Comparison of ENCODE assay signal across 8 mouse cellular contexts in the genomic region with DNA sequence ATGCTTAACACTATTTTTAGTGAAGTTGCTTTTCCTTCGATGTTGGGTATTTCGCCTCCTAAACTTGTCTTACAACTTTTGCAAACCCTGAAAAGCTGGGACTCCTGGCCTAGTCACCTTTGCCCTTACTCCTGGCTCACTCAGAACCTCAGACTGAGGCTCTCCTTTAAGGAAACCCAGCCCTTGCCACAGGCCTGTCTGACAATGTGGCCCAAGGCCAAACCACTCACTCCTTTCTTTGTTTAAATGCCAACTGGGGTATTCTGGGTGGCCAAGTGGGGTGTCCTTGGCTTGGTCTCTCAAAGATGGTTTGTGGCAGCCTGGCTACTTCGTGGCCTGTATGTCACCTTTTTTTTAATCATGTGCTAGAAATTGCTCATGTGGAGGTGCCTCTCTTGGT. TPM values are rescaled to one million over a fixed set of nuclear protein-coding genes. Genes with fewer than 3 reads are reported as not detected.
DNase-seq lines count a peak whose midpoint lies in the region; ATAC-seq lines count a peak whose summit lies in the region.

No protein-coding gene starts in this region.

- peak overlapping the region; percentile 97 for H3K9ac ChIP-seq in heart, embryonic 12.5 days
- H3K9ac ChIP-seq in forebrain, embryonic 14.5 days (ENCODE audit: low read length) = peak overlapping the region; percentile 97
- H3K9ac ChIP-seq in kidney, embryonic 15.5 days = peak overlapping the region; percentile 88
- H3K9ac ChIP-seq in midbrain, embryonic 12.5 days (replicated peaks) = peak overlapping the region; percentile 95

- H3K27ac ChIP-seq in heart, embryonic 12.5 days (ENCODE audit: poor library complexity, severe bottlenecking) = peak overlapping the region; percentile 82; the same call in 1 of the 2 replicates
- H3K27ac ChIP-seq in forebrain, embryonic 14.5 days (ENCODE audit: low read depth, low read length) = no peak overlapping the region
- H3K27ac ChIP-seq in kidney, embryonic 15.5 days = peak overlapping the region; percentile 95
- no peak overlapping the region for H3K27ac ChIP-seq in midbrain, embryonic 12.5 days (replicated peaks)

- no peaks in the 10 kb centered on the region for H3K9me3 ChIP-seq in heart, embryonic 12.5 days (replicated peaks)
- H3K9me3 ChIP-seq in forebrain, embryonic 14.5 days (replicated peaks; ENCODE audit: control insufficient read depth, low read length) = no peaks in the 10 kb centered on the region
- H3K9me3 ChIP-seq in kidney, embryonic 15.5 days (replicated peaks) = no peaks in the 10 kb centered on the region
- no peaks in the 10 kb centered on the region for H3K9me3 ChIP-seq in midbrain, embryonic 12.5 days

- no peak for ATAC-seq in heart, embryonic 12.5 days (ENCODE audit: insufficient number of reproducible peaks, low FRiP score)
- no peak for ATAC-seq in forebrain, embryonic 14.5 days
- no peak for ATAC-seq in kidney, embryonic 15.5 days (replicated peaks; ENCODE audit: low FRiP score)
- no peak for ATAC-seq in midbrain, embryonic 12.5 days (ENCODE audit: low FRiP score, low read depth)

- peak overlapping the region; percentile 91 for H3K4me2 ChIP-seq in heart, embryonic 12.5 days
- H3K4me2 ChIP-seq in forebrain, embryonic 14.5 days (ENCODE audit: low read length) = peak overlapping the region; percentile 76
- H3K4me2 ChIP-seq in kidney, embryonic 15.5 days = peak overlapping the region; percentile 87
- peak overlapping the region; percentile 88 for H3K4me2 ChIP-seq in midbrain, embryonic 12.5 days (replicated peaks)

- H3K4me1 ChIP-seq in heart, embryonic 12.5 days (replicated peaks) = peaks cover 12% of the 10 kb centered on the region
- H3K4me1 ChIP-seq in forebrain, embryonic 14.5 days (ENCODE audit: control insufficient read depth, insufficient read depth, low read length) = peaks cover 11% of the 10 kb centered on the region; the same call in 1 of the 2 replicates
- peaks cover 14% of the 10 kb centered on the region for H3K4me1 ChIP-seq in kidney, embryonic 15.5 days
- peaks cover 17% of the 10 kb centered on the region for H3K4me1 ChIP-seq in midbrain, embryonic 12.5 days

- peak overlapping the region; percentile 98 for H3K4me3 ChIP-seq in heart, embryonic 12.5 days
- H3K4me3 ChIP-seq in forebrain, embryonic 14.5 days (ENCODE audit: low read depth, low read length) = peak overlapping the region; percentile 95
- H3K4me3 ChIP-seq in kidney, embryonic 15.5 days (replicated peaks) = peak overlapping the region; percentile 76
- H3K4me3 ChIP-seq in midbrain, embryonic 12.5 days = peak overlapping the region; percentile 98

- 8% methylated on average over 3 of the region's 3 CpGs for WGBS in heart, embryonic 12.5 days
- WGBS in forebrain, embryonic 14.5 days = 4% methylated on average over 3 of the region's 3 CpGs
- WGBS in kidney, embryonic 15.5 days = 4% methylated on average over 3 of the region's 3 CpGs
- 11% methylated on average over 3 of the region's 3 CpGs for WGBS in midbrain, embryonic 12.5 days

- H3K27me3 ChIP-seq in heart, embryonic 12.5 days (replicated peaks) = no peaks in the 10 kb centered on the region
- H3K27me3 ChIP-seq in forebrain, embryonic 14.5 days (replicated peaks; ENCODE audit: control insufficient read depth, insufficient read depth, low read length) = no peaks in the 10 kb centered on the region
- H3K27me3 ChIP-seq in kidney, embryonic 15.5 days = no peaks in the 10 kb centered on the region
- H3K27me3 ChIP-seq in midbrain, embryonic 12.5 days = no peaks in the 10 kb centered on the region

- intact Hi-C loops in heart, postnatal 25 days (cut with DNase I) = no loop called here

- no peak for DNase-seq in heart, postnatal 25 days (ENCODE audit: low spot score)
- DNase-seq in MN1 (ENCODE audit: low spot score) = peak; percentile 28
- peak; percentile 58 for DNase-seq in forebrain, embryonic 14.5 days (ENCODE audit: low spot score)
- no peak for DNase-seq in ovary, adult 18-20 months (ENCODE audit: low spot score)
- no peak for DNase-seq in gastrocnemius, adult 18-20 months (ENCODE audit: low spot score)

- H3K36me3 ChIP-seq in heart, embryonic 12.5 days = peaks cover 43% of the 10 kb centered on the region
- peaks cover 37% of the 10 kb centered on the region for H3K36me3 ChIP-seq in forebrain, embryonic 14.5 days (ENCODE audit: control insufficient read depth, insufficient read depth, low read length)
- peaks cover 47% of the 10 kb centered on the region for H3K36me3 ChIP-seq in kidney, embryonic 15.5 days
- H3K36me3 ChIP-seq in midbrain, embryonic 12.5 days = peaks cover 40% of the 10 kb centered on the region

RNA-seq across cellular contexts. Expression of a gene that starts 1.4 kb away (rescaled TPM):
- 27.6 and 28.6 TPM in 2 replicates for polyA plus RNA-seq in heart, embryonic 12.5 days (2016; fragmentation: Nextera tagmentation; extraction: Ambion mirVana)
- 1 to 10 TPM; 5.1 to 6.1 TPM for total RNA-seq in heart, postnatal 25 days (2021)
- 15.1 and 15.7 TPM in 2 replicates for polyA plus RNA-seq in forebrain, embryonic 14.5 days (2014; fragmentation: Nextera tagmentation; extraction: Ambion mirVana)
- polyA plus RNA-seq in kidney, embryonic 15.5 days (2015; fragmentation: Nextera tagmentation; extraction: Ambion mirVana) = 26.3 and 29.5 TPM in 2 replicates
- polyA plus RNA-seq in midbrain, embryonic 12.5 days (2016; fragmentation: Nextera tagmentation; extraction: Ambion mirVana) = 41.6 and 41.7 TPM in 2 replicates
- total RNA-seq in gastrocnemius, adult 18-20 months (2021) = 1 to 10 TPM; 3.9 to 4.7 TPM

RNA-seq across cellular contexts. Expression of a gene that starts 27.3 kb away (rescaled TPM):
- 0.35 and 1.1 TPM in 2 replicates for polyA plus RNA-seq in heart, embryonic 12.5 days (2016; fragmentation: Nextera tagmentation; extraction: Ambion mirVana)
- not detected for total RNA-seq in heart, postnatal 25 days (2021)
- polyA plus RNA-seq in forebrain, embryonic 14.5 days (2014; fragmentation: Nextera tagmentation; extraction: Ambion mirVana) = 1.1 TPM in 1 of 2 replicates, not detected in the other
- 3.1 and 4.5 TPM in 2 replicates for polyA plus RNA-seq in kidney, embryonic 15.5 days (2015; fragmentation: Nextera tagmentation; extraction: Ambion mirVana)
- 0.50 and 1.3 TPM in 2 replicates for polyA plus RNA-seq in midbrain, embryonic 12.5 days (2016; fragmentation: Nextera tagmentation; extraction: Ambion mirVana)
- total RNA-seq in gastrocnemius, adult 18-20 months (2021) = not detected

RNA-seq across cellular contexts. Expression of a gene that starts 44.2 kb away (rescaled TPM):
- polyA plus RNA-seq in heart, embryonic 12.5 days (2016; fragmentation: Nextera tagmentation; extraction: Ambion mirVana) = 55.7 and 60.5 TPM in 2 replicates
- 10 to 100 TPM; 19.5 to 20.1 TPM for total RNA-seq in heart, postnatal 25 days (2021)
- polyA plus RNA-seq in forebrain, embryonic 14.5 days (2014; fragmentation: Nextera tagmentation; extraction: Ambion mirVana) = 74.6 and 84.7 TPM in 2 replicates
- polyA plus RNA-seq in kidney, embryonic 15.5 days (2015; fragmentation: Nextera tagmentation; extraction: Ambion mirVana) = 70.2 and 78.4 TPM in 2 replicates
- polyA plus RNA-seq in midbrain, embryonic 12.5 days (2016; fragmentation: Nextera tagmentation; extraction: Ambion mirVana) = 76.5 and 78.4 TPM in 2 replicates
- total RNA-seq in gastrocnemius, adult 18-20 months (2021) = 10 to 100 TPM; 28.8 to 30.8 TPM

RNA-seq across cellular contexts. Expression of a gene that starts 54.5 kb away (rescaled TPM):
- polyA plus RNA-seq in heart, embryonic 12.5 days (2016; fragmentation: Nextera tagmentation; extraction: Ambion mirVana) = 118 and 122 TPM in 2 replicates
- 100 to 1,000 TPM; 283 TPM for total RNA-seq in heart, postnatal 25 days (2021)
- polyA plus RNA-seq in forebrain, embryonic 14.5 days (2014; fragmentation: Nextera tagmentation; extraction: Ambion mirVana) = 90.6 and 108 TPM in 2 replicates
- 56.2 and 62.0 TPM in 2 replicates for polyA plus RNA-seq in kidney, embryonic 15.5 days (2015; fragmentation: Nextera tagmentation; extraction: Ambion mirVana)
- 109 and 117 TPM in 2 replicates for polyA plus RNA-seq in midbrain, embryonic 12.5 days (2016; fragmentation: Nextera tagmentation; extraction: Ambion mirVana)
- 100 to 1,000 TPM; 514 to 562 TPM for total RNA-seq in gastrocnemius, adult 18-20 months (2021)

Comparison
In these comparisons a context has a peak if more than half of its experiments do, and no peak if none do; other contexts are left out.
1. H3K27ac ChIP-seq: peak in heart, embryonic 12.5 days (single experiment) and kidney, embryonic 15.5 days (single experiment); none in forebrain, embryonic 14.5 days (single experiment) and midbrain, embryonic 12.5 days (single experiment).
2. DNase-seq: peak in MN1 (single experiment) and forebrain, embryonic 14.5 days (single experiment); none in heart, postnatal 25 days (single experiment), ovary, adult 18-20 months (single experiment) and gastrocnemius, adult 18-20 months (single experiment).
3. Peak in every context shown above with its lines, with median percentiles within 50 percentile points of each other: H3K4me2 ChIP-seq, H3K4me3 ChIP-seq and H3K9ac ChIP-seq.